Mouse (Mus musculus) spleen, adult 12 weeks (tissue): ENCODE results near the gene Kremen1.

Experiments
- DNase-seq: peaks from one replicate; pipeline ENCODE4 v3.0.0; 2022; ENCODE audit warnings: low spot score

The Kremen1 gene

GRCm38 (mm10) chr11:5172861-5173260, 88.5 kb downstream of the Kremen1 start:
- no peak for DNase-seq

- no peak for DNase-seq
Observed at GRCm38 (mm10) chr11:5167311-5167710, 94.0 kb downstream of the Kremen1 start.

GRCm38 (mm10) chr11:5165471-5165916, 95.9 kb downstream of the Kremen1 start:
- DNase-seq = no peak

- no peak for DNase-seq
Observed at GRCm38 (mm10) chr11:5164310-5164709, 97.0 kb downstream of the Kremen1 start.

GRCm38 (mm10) chr11:5163421-5163820, 97.9 kb downstream of the Kremen1 start:
- no peak for DNase-seq

- DNase-seq = no peak
Observed at GRCm38 (mm10) chr11:5160722-5161485, 100.5 kb downstream of the Kremen1 start.

GRCm38 (mm10) chr11:5158056-5158455, 103.3 kb downstream of the Kremen1 start:
- DNase-seq = no peak

- no peak for DNase-seq
Observed at GRCm38 (mm10) chr11:5154961-5155805, 106.2 kb downstream of the Kremen1 start.

- DNase-seq = no peak
Observed at GRCm38 (mm10) chr11:5151680-5152337, 109.5 kb downstream of the Kremen1 start, which contains the start of gene Emid1. Gene Emid1 (minus strand): TSS chr11:5152257.

- DNase-seq = no peak
Observed at GRCm38 (mm10) chr11:5151247-5151630, 110.1 kb downstream of the Kremen1 start.

GRCm38 (mm10) chr11:5150416-5151246, 110.7 kb downstream of the Kremen1 start:
- peak; percentile 38 for DNase-seq

- no peak for DNase-seq
Observed at GRCm38 (mm10) chr11:5149955-5150354, 111.4 kb downstream of the Kremen1 start.

- no peak for DNase-seq
Observed at GRCm38 (mm10) chr11:5149249-5149648, 112.1 kb downstream of the Kremen1 start.

GRCm38 (mm10) chr11:5145600-5145999, 115.8 kb downstream of the Kremen1 start:
- no peak for DNase-seq

- no peak for DNase-seq
Observed at GRCm38 (mm10) chr11:5141965-5142364, 119.4 kb downstream of the Kremen1 start.
